Mouse (Mus musculus) cerebellum, adult 2 months (tissue): ENCODE results near the gene 5730522E02Rik. TPM values are rescaled to one million over a fixed set of nuclear protein-coding genes. Genes with fewer than 3 reads are reported as not detected.

Experiments used
- DNase-seq, 2 experiments: peaks; one replicate each; pipeline ENCODE4 v3.0.0; 2021
- H3K27ac ChIP-seq: fragments of 200-500 bp; 2 replicates; pipeline ENCODE4 v1.5.1; 2012; ENCODE audit warnings: low read length, control low read depth, inconsistent platforms; ENCODE audit not compliant: insufficient read depth
- H3K27me3 ChIP-seq: fragments of 200-500 bp; 2 replicates; pipeline ENCODE4 v1.6.1; 2012; ENCODE audit warnings: inconsistent platforms, mild to moderate bottlenecking, low read length, moderate library complexity; ENCODE audit not compliant: control insufficient read depth, insufficient read depth
- H3K4me1 ChIP-seq: fragments of 200-500 bp; 2 replicates; pipeline ENCODE4 v1.6.1; 2011; ENCODE audit warnings: low read length; ENCODE audit not compliant: control insufficient read depth, insufficient read depth
- H3K4me3 ChIP-seq: fragments of 200-500 bp; replicated peaks from 2 replicates; pipeline ENCODE3; 2011; ENCODE audit warnings: mild to moderate bottlenecking, low read depth, low read length, control low read depth; ENCODE audit not compliant: insufficient read depth
- CTCF ChIP-seq: fragments of 200-500 bp; IDR thresholded peaks from 2 replicates; pipeline ENCODE4 v1.5.1; 2011; ENCODE audit warnings: low read depth, mild to moderate bottlenecking, control low read depth, low read length, moderate library complexity, borderline replicate concordance; ENCODE audit not compliant: insufficient read depth
- POLR2A ChIP-seq: fragments of 200-500 bp; IDR thresholded peaks from 2 replicates; pipeline ENCODE4 v1.6.1; 2011; ENCODE audit warnings: low read length, control low read depth, borderline replicate concordance; ENCODE audit not compliant: insufficient read depth
- WGBS: fragments of 180-500 bp; shearing (Covaris S2); methylation state at CpG from one replicate; pipeline ENCODE4 v1.1.7; 2018; 5-methylcytosine and 5-hydroxymethylcytosine counted together
- polyA plus RNA-seq: library from polyadenylated mRNA; depleted of rRNA; stranded (reverse); fragments of >200 nt; gene quantifications from 2 replicates; pipeline ENCODE4 v1.2.3, GENCODE M21; 2012

5730522E02Rik gene
- polyA plus RNA-seq, 1 experiment, result 1.4 TPM

DNA sequence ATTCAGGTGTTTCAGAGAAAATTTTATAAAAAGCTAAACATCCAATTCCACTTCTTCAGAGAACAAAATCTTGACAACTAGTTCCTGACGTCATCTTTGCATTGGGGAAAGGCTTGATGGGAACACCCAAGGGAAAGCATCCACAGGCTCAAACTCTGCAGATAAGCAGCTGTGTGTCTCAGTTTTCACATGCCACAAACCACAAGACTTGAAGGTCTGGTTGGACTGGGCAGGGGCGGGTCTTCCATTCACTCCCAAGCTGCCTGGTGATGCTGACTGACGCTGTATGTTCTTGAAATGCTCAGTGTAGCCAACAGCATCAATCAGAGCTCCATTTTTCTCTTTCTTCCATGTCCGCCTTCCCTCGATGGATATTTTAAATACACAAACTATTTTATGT lies 49.2 kb downstream of the 5730522E02Rik start:
- H3K27ac ChIP-seq, result no peak overlapping the region
- H3K27me3 ChIP-seq, result no peaks in the 10 kb centered on the region
- H3K4me3 ChIP-seq, result no peak overlapping the region
- 84% methylated on average over 5 of the region's 5 CpGs for WGBS
- H3K4me1 ChIP-seq, result no peaks in the 10 kb centered on the region
- no peak for TF ChIP-seq POLR2A
- TF ChIP-seq CTCF, result no peak
- no peak for DNase-seq

DNA sequence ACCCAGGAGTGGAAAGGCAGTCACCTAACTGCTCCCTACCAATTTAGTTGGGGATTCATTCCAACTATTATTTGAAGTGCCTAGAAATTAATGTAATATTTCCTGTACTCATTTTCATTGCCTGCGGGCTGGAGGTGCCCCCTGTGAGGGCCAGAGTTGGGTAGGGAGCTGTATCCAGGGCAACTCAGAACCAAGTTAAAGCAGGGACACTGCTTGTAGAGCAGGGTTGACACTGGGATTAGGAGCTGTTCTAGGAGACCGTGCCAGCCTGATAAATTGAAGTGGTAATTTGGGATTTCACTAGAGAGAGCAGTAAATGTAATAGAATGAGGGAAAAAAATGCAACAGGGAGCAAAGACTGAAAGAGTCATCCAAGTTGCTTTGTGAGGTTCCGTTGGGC lies 51.5 kb downstream of the 5730522E02Rik start:
- H3K27me3 ChIP-seq, result no peaks in the 10 kb centered on the region
- 55% methylated on average over 3 of the region's 3 CpGs for WGBS
- H3K4me3 ChIP-seq, result no peak overlapping the region
- no peaks in the 10 kb centered on the region for H3K4me1 ChIP-seq
- TF ChIP-seq POLR2A (no peak), CTCF (no peak)
- H3K27ac ChIP-seq, result no peak overlapping the region
- DNase-seq, result no peak

DNA sequence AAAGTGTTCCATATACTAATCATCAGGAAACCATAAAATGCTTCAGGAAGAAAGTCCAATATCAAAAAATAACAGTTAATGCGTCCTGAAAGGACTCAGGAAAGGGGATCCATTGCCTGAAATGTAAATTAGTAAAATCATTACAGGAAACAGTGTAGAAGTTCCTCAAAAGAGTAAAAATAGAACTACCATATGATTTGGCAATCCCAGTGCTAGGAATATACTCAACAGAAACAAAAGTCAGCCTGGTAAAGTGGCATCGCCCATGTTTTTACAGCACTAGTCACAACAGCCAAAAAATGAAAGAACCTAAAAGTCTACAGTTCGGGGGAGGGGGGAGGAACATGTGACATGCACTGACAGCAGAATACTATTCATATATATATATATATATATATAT lies 70.5 kb downstream of the 5730522E02Rik start:
- Histone ChIP-seq H3K4me3 (no peak overlapping the region), H3K27ac (no peak overlapping the region), H3K4me1 (no peaks in the 10 kb centered on the region), H3K27me3 (no peaks in the 10 kb centered on the region)
- no peak for DNase-seq
- no peak for TF ChIP-seq CTCF
- TF ChIP-seq POLR2A, result no peak
- WGBS, result 85% methylated on average over 3 of the region's 3 CpGs

DNA sequence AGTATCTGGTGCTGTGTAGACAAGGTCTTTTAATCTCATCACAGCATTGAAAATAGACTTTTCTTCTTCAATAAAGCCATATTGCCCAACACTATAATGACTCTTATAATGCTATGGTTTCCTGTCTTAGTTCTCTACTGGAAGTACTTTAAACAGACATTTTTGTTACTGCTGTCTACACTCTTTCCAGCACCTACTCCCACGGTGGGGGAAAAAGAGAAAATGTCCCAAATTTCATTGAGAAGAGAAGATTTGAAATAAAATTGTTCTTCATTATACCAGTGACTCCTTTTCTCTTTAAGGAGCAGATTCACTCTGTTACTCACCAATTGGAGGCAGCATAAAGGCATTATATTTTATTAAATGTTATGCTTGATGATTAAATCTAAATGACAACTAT lies 72.5 kb downstream of the 5730522E02Rik start:
- DNase-seq, result no peak
- no peak for TF ChIP-seq CTCF
- no peak for TF ChIP-seq POLR2A
- Histone ChIP-seq H3K27me3 (no peaks in the 10 kb centered on the region), H3K27ac (no peak overlapping the region), H3K4me3 (no peak overlapping the region), H3K4me1 (no peaks in the 10 kb centered on the region)
- WGBS, result 81% methylated on average over 1 of the region's 1 CpGs

DNA sequence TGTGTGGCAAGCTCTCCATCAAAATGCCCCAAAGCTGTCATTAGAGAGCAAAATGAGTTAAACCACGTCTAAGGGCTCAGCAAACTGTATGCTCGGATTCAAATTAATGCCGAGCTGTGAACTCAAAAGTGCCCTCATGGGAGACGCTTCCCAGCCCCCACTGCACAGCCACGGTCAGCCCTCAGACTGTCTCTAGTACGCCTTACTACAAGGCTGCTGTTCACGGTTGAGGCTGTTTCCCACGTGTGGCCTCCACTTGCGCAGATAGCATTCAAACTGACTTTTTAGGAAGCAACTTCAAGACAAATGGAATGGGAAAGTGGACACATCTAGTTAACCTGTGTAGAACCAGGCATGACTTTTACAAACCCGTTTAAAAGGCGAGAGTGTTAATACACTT lies 79.7 kb downstream of the 5730522E02Rik start:
- Histone ChIP-seq H3K4me3 (no peak overlapping the region), H3K27ac (no peak overlapping the region), H3K4me1 (no peaks in the 10 kb centered on the region), H3K27me3 (no peaks in the 10 kb centered on the region)
- TF ChIP-seq CTCF, result no peak
- no peak for TF ChIP-seq POLR2A
- no peak for DNase-seq
- WGBS, result 54% methylated on average over 11 of the region's 11 CpGs

DNA sequence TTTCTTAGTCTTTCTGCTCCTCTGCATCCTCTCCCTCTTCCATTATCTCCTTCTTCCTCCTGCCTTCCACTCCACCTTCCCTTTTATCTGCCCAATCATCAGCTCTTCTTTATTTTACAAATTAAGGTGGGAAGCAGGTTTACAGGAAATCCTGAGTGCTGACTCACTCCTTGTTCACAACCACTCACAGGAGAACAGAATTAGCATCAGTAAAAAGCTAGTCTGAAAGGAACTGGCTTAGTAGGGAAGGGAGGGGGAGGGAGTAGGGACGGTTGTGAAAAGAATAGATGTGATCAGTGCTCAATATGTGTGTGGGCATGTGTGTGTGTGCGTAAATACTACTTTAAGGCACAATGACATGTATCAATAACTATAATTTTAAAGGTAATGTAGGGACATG lies 81.5 kb downstream of the 5730522E02Rik start:
- WGBS, result 60% methylated on average over 2 of the region's 2 CpGs
- H3K4me1 ChIP-seq, result no peaks in the 10 kb centered on the region
- H3K4me3 ChIP-seq, result no peak overlapping the region
- H3K27ac ChIP-seq, result no peak overlapping the region
- H3K27me3 ChIP-seq, result no peaks in the 10 kb centered on the region
- no peak for DNase-seq
- TF ChIP-seq POLR2A (no peak), CTCF (no peak)

DNA sequence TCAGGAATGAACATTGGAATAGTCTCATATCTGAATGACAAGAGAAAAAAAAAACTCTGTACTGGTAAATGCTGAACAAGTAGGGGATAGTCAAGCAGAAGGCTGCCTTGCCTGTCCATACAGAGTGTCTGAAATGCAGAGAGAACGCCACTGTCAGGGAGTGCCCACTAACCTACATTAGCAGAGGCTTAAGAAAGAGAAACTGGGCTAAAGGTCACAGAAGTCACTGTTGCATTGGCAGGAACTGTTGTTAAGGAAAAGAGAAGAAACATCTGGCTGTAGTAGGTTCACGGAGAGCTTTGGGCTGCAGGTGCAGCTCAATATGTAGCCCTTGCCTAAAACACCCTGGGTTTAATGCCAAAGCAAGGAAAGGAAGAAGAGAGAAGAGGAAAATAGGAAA lies 82.2 kb downstream of the 5730522E02Rik start:
- H3K4me3 ChIP-seq, result no peak overlapping the region
- no peak overlapping the region for H3K27ac ChIP-seq
- H3K4me1 ChIP-seq, result no peaks in the 10 kb centered on the region
- WGBS, result 70% methylated on average over 2 of the region's 2 CpGs
- no peaks in the 10 kb centered on the region for H3K27me3 ChIP-seq
- DNase-seq, result no peak
- no peak for TF ChIP-seq POLR2A
- TF ChIP-seq CTCF, result no peak

DNA sequence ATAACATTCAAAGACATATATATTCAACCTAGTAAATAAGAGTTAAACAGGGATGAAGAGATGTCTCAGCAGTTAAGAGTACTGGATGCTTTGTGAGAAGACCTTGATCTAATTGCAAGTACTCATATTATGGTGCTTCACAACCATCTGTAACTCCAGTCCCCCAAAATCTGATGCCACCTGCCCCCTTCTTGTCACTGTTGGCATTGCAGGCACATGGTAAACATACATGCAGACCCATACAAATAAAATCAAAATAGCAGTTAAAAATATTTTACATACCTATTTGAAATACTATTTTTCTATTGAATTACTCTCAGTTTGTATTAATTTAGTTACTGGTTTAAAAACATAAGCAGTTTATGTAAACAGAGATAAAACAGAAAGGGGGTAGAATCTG lies 84.6 kb downstream of the 5730522E02Rik start:
- Histone ChIP-seq H3K27me3 (no peaks in the 10 kb centered on the region), H3K4me1 (no peaks in the 10 kb centered on the region), H3K27ac (no peak overlapping the region), H3K4me3 (no peak overlapping the region)
- TF ChIP-seq CTCF (no peak), POLR2A (no peak)
- DNase-seq, result no peak
